Mouse (Mus musculus): Measurements from ENCODE around the gene Abca1.

DNA sequence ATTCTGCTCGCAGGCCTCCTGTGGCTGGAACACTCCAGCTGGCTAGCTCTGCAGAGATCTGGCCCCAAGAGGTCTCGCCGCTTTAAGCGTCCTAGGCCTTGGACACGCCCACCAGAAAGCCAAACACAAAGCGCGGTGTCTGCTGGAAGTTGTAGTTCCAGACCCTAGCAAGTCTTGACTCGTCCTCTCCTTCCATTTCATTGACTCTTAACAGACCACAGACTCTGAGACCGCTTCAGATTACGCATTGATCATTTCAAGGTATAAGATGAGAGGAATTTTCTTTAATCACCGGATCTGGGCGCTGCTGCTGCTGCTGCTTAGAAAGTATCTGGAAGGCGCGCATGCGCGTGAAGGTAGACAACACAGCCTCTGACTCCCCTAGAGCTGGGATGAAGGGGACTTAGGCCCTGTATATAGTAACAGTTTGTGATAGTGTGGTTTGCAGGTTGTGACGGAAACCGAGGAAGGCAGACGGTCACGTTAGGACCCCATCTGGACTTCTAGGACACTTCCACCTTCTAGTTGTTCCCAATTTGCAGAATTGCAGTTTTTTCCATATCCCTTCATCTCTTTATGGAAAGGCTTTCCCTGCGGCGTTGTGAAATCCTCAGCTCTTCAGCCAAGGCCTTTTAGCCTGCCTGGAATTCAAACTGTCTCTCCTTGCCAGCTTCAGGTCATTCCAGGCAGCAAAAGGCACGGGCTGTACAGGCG is 36.5 kb upstream of the Abca1 start:
- TF ChIP-seq CTCF (conservative IDR thresholded peaks at IDR 0.05; ENCODE audit: insufficient read depth, insufficient read length, low read depth, low read length) = 0 out of 2 replicates have a peak, but pooled peaks have one; percentile 17
- no peak for TF ChIP-seq POLR2A (IDR thresholded peaks at IDR 0.05; ENCODE audit: low read depth, low read length)
